Mouse (Mus musculus) spleen, adult 2 months (tissue): ENCODE results near the gene Mta1.

Source experiments
- CTCF ChIP-seq: fragments of 200-500 bp; IDR thresholded peaks from 2 replicates; pipeline ENCODE4 v1.5.1; 2011; ENCODE audit warnings: mild to moderate bottlenecking, inconsistent platforms; ENCODE audit not compliant: insufficient read depth, insufficient read length, insufficient replicate concordance; ENCODE audit errors: extremely low read depth
- POLR2A ChIP-seq: fragments of 200-500 bp; IDR thresholded peaks from 2 replicates; pipeline ENCODE4 v1.6.1; 2011; ENCODE audit warnings: low read depth, low read length, inconsistent platforms

DNA sequence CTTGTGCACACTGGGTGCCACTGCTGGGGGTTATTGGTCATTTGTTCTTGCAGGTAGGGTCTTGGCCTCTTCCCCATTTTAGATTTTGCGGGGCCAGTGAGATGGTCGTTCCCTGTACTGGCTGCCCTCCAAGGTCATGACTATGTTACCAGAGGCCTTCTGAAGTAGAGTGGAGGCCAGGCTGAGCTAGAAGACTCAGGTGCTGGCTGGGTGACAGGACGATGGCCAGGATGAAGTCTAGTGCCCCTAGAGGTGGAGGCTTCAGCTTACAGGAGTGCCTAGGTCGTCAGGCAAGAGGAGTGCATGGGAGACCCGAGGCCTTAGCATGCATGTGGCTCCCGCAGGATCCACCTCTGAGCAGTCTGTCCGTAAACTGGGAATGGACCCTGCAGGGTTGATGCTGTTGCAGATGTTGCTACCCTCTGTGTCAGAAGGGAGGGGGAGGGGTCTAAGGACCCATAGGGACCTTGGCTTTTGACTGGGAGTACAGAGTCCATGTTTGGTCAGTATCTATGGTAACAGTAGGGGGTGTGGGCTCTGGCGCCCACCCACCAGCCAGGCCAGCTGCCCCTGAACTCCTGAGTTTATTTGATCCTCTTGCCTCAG lies 5.9 kb downstream of the Mta1 start:
- TF ChIP-seq POLR2A (no peak), CTCF (peak; percentile 25; the same call in 1 of the 2 replicates)
